Mouse (Mus musculus): ENCODE data around the gene Baz2b.
"Not testable (repeated sequence)": the region's sequence is repeated elsewhere in the genome, so short reads cannot be mapped to it uniquely, and the experiment has no call there.

Gene Baz2b

GRCm38 (mm10) chr2:60200051-60200562 is 9.5 kb downstream of the Baz2b start:
- DNase-seq, result no peak

- DNase-seq, result no peak
Observed at GRCm38 (mm10) chr2:60196841-60197240, 12.8 kb downstream of the Baz2b start.

GRCm38 (mm10) chr2:60181696-60182095 is 27.9 kb downstream of the Baz2b start:
- DNase-seq, result no peak

- DNase-seq, result no peak
Observed at GRCm38 (mm10) chr2:60177490-60177889, 32.1 kb downstream of the Baz2b start.

GRCm38 (mm10) chr2:60176087-60176486 is 33.6 kb downstream of the Baz2b start:
- DNase-seq, result no peak

GRCm38 (mm10) chr2:60175078-60175477 is 34.6 kb downstream of the Baz2b start:
- DNase-seq, result no peak

- no peak for DNase-seq
Observed at GRCm38 (mm10) chr2:60173595-60173994, 36.0 kb downstream of the Baz2b start.

GRCm38 (mm10) chr2:60173190-60173589 is 36.4 kb downstream of the Baz2b start:
- no peak for DNase-seq

- no peak for DNase-seq
Observed at GRCm38 (mm10) chr2:60172531-60172914, 37.1 kb downstream of the Baz2b start.

GRCm38 (mm10) chr2:60171786-60172530 is 37.7 kb downstream of the Baz2b start:
- peak; percentile 8 to 20 for DNase-seq

GRCm38 (mm10) chr2:60166878-60167277 is 42.8 kb downstream of the Baz2b start:
- no peak for DNase-seq

GRCm38 (mm10) chr2:60165679-60166078 is 44.0 kb downstream of the Baz2b start:
- DNase-seq, result no peak

- no peak for DNase-seq
Observed at GRCm38 (mm10) chr2:60163744-60164143, 45.9 kb downstream of the Baz2b start.

GRCm38 (mm10) chr2:60152481-60152880 is 57.2 kb downstream of the Baz2b start:
- no peak for DNase-seq

GRCm38 (mm10) chr2:60148651-60149050 is 61.0 kb downstream of the Baz2b start:
- DNase-seq, result no peak

- no peak for DNase-seq
Observed at GRCm38 (mm10) chr2:60147428-60147827, 62.2 kb downstream of the Baz2b start.

- DNase-seq, result no peak
Observed at GRCm38 (mm10) chr2:60145742-60146141, 63.9 kb downstream of the Baz2b start.

- no peak for DNase-seq
Observed at GRCm38 (mm10) chr2:60143383-60143782, 66.3 kb downstream of the Baz2b start.

GRCm38 (mm10) chr2:60142281-60142680 is 67.4 kb downstream of the Baz2b start:
- no peak for DNase-seq

- no peak for DNase-seq
Observed at GRCm38 (mm10) chr2:60138751-60139162, 70.9 kb downstream of the Baz2b start.

- DNase-seq, result no peak
Observed at GRCm38 (mm10) chr2:60135796-60136195, 73.8 kb downstream of the Baz2b start.

GRCm38 (mm10) chr2:60134958-60135357 is 74.7 kb downstream of the Baz2b start:
- not testable (repeated sequence) for DNase-seq

- DNase-seq, result no peak
Observed at GRCm38 (mm10) chr2:60133072-60133471, 76.6 kb downstream of the Baz2b start.

- no peak for DNase-seq
Observed at GRCm38 (mm10) chr2:60132269-60133042, 77.2 kb downstream of the Baz2b start.

All from thymus, adult 18-20 months (tissue).